Mouse (Mus musculus): ENCODE results near the gene Fam71f2.

GRCm38 (mm10) chr6:29270961-29271360, 8.4 kb upstream of the Fam71f2 start:
- TF ChIP-seq POLR2A (IDR thresholded peaks at IDR 0.05; ENCODE audit: low read depth, low read length) (no peak), CTCF (conservative IDR thresholded peaks at IDR 0.05; ENCODE audit: insufficient read depth, insufficient read length, low read depth, low read length) (no peak)
